Mouse (Mus musculus) T-cell, adult 2 months (primary cell): ENCODE results near the gene Prrg2.
"Not testable (repeated sequence)": the region's sequence is repeated elsewhere in the genome, so short reads cannot be mapped to it uniquely, and the experiment has no call there.

ENCODE experiments used
- DNase-seq: peaks from one replicate; pipeline ENCODE4 v3.0.0; 2022; ENCODE audit warnings: low spot score

The Prrg2 gene

DNA sequence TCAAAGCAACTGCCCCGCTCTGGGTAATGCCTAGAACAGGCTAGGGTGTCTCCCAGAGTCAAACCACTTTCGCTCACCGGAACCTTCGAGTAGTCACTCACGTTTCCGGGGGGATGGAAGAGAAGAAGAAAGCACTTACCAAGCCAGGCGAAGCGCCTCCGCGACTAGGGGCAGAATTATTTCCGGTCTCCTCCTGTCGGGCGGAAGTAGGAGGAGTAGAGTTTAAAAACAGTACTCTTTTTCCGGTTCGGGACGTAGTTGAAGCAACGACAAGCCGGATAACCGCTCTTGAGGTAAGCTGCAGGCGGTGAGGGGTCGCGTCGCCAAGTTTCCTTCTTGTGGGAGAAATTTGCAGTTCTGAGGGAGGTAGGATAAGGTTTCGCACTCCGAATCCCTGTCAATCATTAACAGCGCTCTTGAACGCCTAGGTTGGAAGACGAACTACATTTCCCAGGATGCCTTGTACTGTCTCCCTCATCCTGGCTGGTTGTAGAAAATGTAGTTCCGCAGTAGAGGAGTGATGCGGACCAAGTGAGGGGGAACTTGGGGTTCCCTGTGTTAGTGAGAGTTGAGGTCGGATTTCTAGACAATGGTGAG, at the start of gene Prrg2, which contains the start of gene Nosip:
Gene Prrg2 (minus strand): TSS at position 439 of the 597 bp plus-strand sequence.
Gene Nosip (plus strand): TSS at position 191 of the 597 bp plus-strand sequence.
- peak; percentile 95 for DNase-seq

- no peak for DNase-seq
Measured at GRCm38 (mm10) chr7:45111940-45112339, 49.5 kb upstream of the Prrg2 start.

- not testable (repeated sequence) for DNase-seq
Measured at GRCm38 (mm10) chr7:45110089-45110488, 47.6 kb upstream of the Prrg2 start.

DNA sequence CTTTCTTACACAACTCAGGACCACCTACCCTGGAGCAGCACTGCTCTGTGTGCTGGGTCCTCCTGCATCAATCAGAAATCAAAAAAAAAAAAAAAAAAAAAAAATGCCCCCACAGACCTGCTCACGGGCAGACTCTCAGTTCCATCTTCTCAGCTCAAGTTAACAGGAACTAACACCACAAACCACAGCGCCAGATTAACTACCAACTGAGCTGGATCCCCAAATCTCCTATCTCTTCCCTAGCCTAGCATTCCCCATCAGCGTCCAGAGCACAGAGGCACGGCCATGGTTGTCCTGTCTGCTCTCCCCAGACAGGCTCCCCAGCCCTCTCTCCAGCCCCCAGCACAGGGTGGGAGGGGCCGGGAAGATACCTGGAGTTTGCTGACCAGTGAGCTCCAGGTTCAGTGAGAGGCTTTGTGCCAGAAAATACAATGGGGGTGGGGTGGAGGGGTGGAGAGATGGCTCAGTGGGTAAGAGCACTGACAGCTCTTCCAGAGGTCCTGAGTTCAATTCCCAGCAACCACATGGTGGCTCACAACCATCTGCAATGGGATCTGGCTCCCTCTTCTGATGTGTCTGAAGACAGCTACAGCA, 44.7 kb upstream of the Prrg2 start:
- no peak for DNase-seq

GRCm38 (mm10) chr7:45106441-45106840, 44.0 kb upstream of the Prrg2 start:
- no peak for DNase-seq

DNA sequence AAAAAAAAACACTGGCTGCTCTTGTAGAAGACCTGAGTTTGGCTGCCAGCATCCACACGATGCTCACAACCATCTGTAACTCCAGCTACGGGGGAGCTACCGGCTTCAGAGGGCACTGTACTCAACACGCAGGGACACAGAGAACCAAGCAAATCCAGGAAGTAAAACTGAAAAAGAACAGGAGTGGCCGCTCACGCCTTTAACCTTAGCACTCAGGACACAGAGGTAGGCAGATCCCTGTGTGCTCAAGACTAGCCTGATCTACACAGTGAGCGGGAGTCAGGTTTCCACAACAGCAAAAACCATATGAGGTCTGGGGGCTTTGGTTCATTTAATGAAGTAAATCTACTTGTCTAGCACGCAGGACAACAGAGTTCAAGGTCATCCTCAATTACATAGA, 43.0 kb upstream of the Prrg2 start:
- DNase-seq = no peak

DNA sequence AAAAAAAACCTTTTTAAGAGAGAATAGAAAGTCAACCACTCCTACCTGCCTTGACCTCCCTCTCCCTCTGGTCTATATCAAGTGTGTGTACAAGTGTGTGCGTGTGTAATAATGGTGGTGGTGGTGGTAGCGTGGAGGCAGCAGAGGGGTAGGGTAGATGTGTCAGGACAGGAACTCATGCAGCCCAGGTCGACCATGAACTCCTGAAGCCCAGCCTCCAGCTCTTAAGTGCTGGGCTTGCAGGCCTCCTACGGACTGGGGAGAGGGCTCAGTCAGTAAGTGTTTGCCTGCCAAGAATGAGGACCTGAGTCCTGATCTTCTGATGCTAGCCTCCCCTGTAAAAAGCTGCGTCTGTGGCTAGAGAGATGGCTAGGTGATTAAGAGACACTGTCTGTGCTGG, 42.5 kb upstream of the Prrg2 start:
- DNase-seq = no peak

DNA sequence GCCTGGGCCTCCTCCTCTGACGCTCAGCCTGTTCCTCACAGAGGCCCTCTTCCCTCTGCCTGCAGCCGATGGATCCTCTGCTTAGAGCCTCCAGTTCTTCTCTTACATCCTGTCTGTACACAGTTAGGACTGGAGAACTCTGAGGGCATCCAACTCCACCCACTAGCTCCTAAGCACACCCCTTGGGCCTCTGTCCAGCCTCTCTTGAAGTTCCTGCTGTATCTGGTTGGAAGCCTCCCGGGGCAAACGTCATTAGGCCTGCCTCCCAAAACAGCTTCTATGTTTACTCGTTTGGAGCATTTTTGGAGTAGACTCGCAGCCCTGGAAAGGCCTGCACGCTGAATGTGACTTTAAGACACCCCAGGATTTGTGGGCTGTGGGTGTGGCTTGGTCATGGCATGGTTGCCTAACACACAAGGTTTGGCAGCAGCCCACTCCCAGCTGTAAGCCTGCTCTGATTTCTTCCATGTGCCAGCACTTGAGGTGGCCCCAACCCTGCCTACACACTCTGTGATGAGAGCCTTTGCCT, 41.2 kb upstream of the Prrg2 start, which contains the start of gene Fcgrt:
Gene Fcgrt (minus strand): TSS at position 200 of the 529 bp plus-strand sequence.
- DNase-seq = no peak

- no peak for DNase-seq
Measured at GRCm38 (mm10) chr7:45102940-45103585, 40.6 kb upstream of the Prrg2 start.

GRCm38 (mm10) chr7:45102441-45102840, 40.0 kb upstream of the Prrg2 start:
- DNase-seq = no peak

GRCm38 (mm10) chr7:45100046-45100445, 37.6 kb upstream of the Prrg2 start:
- DNase-seq = no peak

GRCm38 (mm10) chr7:45098541-45099240, 36.2 kb upstream of the Prrg2 start:
- DNase-seq = no peak

GRCm38 (mm10) chr7:45097479-45097878, 35.0 kb upstream of the Prrg2 start:
- DNase-seq = no peak

GRCm38 (mm10) chr7:45095965-45096364, 33.5 kb upstream of the Prrg2 start:
- DNase-seq = not testable (repeated sequence)

GRCm38 (mm10) chr7:45095367-45095766, 32.9 kb upstream of the Prrg2 start:
- DNase-seq = no peak

DNA sequence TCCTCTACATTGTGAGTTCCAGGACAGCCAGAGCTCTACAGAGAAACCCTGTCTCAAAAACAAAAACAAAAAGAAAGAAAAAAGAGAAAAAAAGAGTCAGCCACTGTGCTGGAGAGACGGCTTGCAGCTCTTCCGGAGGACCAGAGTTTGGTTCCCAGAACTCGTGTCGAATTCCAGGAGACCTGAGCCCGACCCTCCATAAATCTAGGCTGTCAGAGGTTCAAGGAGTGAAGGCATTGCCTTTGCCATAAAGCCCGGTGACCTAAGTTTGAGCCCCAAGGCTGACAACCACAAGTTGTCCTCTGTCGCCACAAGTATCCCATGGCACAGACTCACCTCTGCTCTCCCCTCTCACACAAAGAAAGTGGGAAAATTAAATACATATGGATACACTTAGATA, 31.6 kb upstream of the Prrg2 start:
- DNase-seq = no peak

GRCm38 (mm10) chr7:45093516-45093905, 31.0 kb upstream of the Prrg2 start:
- DNase-seq = no peak

GRCm38 (mm10) chr7:45092828-45093515, 30.5 kb upstream of the Prrg2 start:
- no peak for DNase-seq

- DNase-seq = no peak
Measured at GRCm38 (mm10) chr7:45092048-45092447, 29.6 kb upstream of the Prrg2 start, which contains the start of gene Rcn3. Gene Rcn3 (minus strand): TSS chr7:45092221.

DNA sequence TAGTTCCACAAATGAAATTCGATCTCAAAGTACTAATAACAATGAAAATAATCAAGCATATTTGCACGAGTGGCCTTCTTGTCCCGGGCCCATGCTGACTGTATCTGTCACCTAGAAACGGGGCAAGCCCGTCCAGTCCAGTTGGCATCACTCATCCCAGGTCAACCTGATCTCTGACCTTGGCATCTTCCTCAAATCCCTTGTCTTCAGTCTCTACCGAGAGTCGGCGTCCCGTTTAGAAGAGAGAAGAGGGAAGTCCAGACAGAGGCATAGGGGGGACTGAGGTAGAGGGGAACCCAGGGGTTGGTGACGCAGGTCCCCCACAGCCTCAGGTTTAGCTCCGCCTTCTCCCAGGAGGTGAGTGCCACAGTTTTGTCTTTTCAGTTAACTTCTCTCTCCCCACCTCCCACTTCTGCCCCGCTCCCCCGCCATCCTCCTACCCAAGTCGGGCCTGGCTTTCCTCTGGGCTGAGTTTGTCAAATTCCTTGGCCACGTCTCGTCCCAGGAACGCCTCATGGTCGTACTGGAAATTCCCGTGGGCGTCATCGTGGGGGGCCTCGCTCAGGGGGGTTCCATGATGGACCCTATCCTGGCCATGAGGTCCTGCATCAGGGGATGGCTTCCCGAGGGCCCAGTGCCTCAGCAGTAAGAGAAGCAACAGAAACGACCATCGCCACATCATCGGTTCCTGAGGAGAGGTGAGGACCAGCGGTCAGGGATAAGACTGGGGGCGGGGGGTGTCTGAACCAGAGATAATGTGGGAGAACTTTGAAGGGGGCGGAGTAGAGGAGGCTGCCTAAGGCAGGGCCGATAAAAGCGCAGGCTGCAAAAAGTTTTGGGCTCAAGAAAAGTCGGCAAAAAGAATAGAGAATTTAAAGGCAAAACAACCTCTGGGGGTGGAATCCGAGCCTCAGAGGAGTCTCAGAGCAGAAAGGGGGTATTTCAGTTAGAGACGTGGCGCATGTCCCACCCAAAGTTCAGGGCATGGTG, 28.8 kb upstream of the Prrg2 start:
- DNase-seq = peak; percentile 21
